ENCODE assay signal across 28 mouse cellular contexts in the genomic region with DNA sequence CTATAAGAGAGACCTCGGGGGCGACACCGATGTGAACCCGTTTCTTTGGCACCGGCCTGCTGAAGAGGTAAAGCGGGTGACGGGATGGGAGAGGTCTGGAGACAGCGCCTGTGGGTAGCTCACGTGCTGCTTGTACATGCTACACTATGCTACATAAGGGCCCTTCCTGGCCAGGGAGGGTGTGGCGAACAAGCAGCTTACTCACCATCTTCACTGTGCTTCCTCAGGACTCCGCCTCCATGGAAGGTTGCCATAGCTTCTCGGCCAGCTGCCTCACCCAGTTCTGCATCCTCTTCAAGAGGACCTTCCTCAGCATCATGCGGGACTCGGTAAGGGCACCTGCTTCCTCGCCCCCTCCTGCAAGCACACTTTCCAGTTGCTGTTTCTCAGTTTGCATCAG. TPM values are rescaled to one million over a fixed set of nuclear protein-coding genes. Genes with fewer than 3 reads are reported as not detected.
DNase-seq lines count a peak whose midpoint lies in the region; ATAC-seq and TF ChIP-seq lines count a peak whose summit lies in the region.
"Had no signal": no experiment of that assay in that cellular context is flagged by ENCODE, and none has a peak within 500 bp of the region (broad histone marks: within the 10 kb centered on the region; RNA-seq: fewer than 3 reads in every experiment).

No protein-coding gene starts in this region.

- H3K4me1 ChIP-seq in lung, embryonic 14.5 days (ENCODE audit: insufficient read depth), result no peaks in the 10 kb centered on the region
- no peaks in the 10 kb centered on the region for H3K4me1 ChIP-seq in lung, postnatal 0 days (ENCODE audit: insufficient read depth, low read depth, low read length)
- H3K4me1 ChIP-seq: intestine, embryonic 15.5 days had no signal

- H3K36me3 ChIP-seq in lung, embryonic 14.5 days (ENCODE audit: insufficient read depth), result no peaks in the 10 kb centered on the region
- no peaks in the 10 kb centered on the region for H3K36me3 ChIP-seq in lung, postnatal 0 days (ENCODE audit: insufficient read depth, low read length)
- H3K36me3 ChIP-seq: intestine, embryonic 15.5 days had no signal

- 85% methylated on average over 15 of the region's 15 CpGs for WGBS in lung, embryonic 14.5 days
- WGBS in lung, postnatal 0 days, result 70% methylated on average over 15 of the region's 15 CpGs

- DNase-seq in lung, embryonic 14.5 days, result peak; percentile 17
- DNase-seq in lung, postnatal 4 days, result no peak
- DNase-seq in 416B (ENCODE audit: low read depth), result peak; percentile 43
- peak; percentile 37 for DNase-seq in lung, postnatal 0 days (ENCODE audit: low spot score)
- no peak for DNase-seq in thymus, postnatal 25 days
- no peak for DNase-seq in frontal cortex, postnatal 14 days (ENCODE audit: low spot score in 2 of 2)
- no peak for DNase-seq in ovary, postnatal 10 days (ENCODE audit: low spot score)
- DNase-seq: adrenal gland, postnatal 25 days; cerebellum, adult 9-10 months; gastrocnemius, postnatal 10 days; heart, adult 11 months; kidney, postnatal 4 days; liver, embryonic 13.5 days had no signal

- no peak overlapping the region for H3K4me2 ChIP-seq in lung, embryonic 14.5 days
- H3K4me2 ChIP-seq in lung, postnatal 0 days (replicated peaks; ENCODE audit: low read depth, low read length), result no peak overlapping the region
- H3K4me2 ChIP-seq: heart, embryonic 11.5 days; intestine, embryonic 15.5 days; liver, embryonic 13.5 days; midbrain, embryonic 13.5 days had no signal

- ATAC-seq in lung, embryonic 14.5 days (ENCODE audit: insufficient read depth), result no peak
- ATAC-seq in lung, postnatal 0 days, result peak; percentile 68
- peak; percentile 54; the same call in 1 of the 2 replicates for ATAC-seq in megakaryocyte progenitor cell, adult 5-6 weeks (replicated peaks; ENCODE audit: poor library complexity)
- ATAC-seq: forebrain, embryonic 14.5 days; hindbrain, embryonic 16.5 days; intestine, embryonic 15.5 days; midbrain, embryonic 13.5 days had no signal

- no peak overlapping the region for H3K9ac ChIP-seq in lung, embryonic 14.5 days
- no peak overlapping the region for H3K9ac ChIP-seq in lung, postnatal 0 days (replicated peaks; ENCODE audit: low read depth)
- H3K9ac ChIP-seq: intestine, embryonic 15.5 days; liver, embryonic 13.5 days; midbrain, embryonic 13.5 days had no signal

- TF ChIP-seq CTCF in lung, embryonic 14.5 days (IDR thresholded peaks at IDR 0.05; ENCODE audit: low read depth), result no peak
- no peak for TF ChIP-seq CTCF in lung, postnatal 0 days (IDR thresholded peaks at IDR 0.05)

- H3K9me3 ChIP-seq in lung, embryonic 14.5 days (ENCODE audit: low read depth, low read length), result no peaks in the 10 kb centered on the region
- no peaks in the 10 kb centered on the region for H3K9me3 ChIP-seq in lung, postnatal 0 days (ENCODE audit: low read length)
- H3K9me3 ChIP-seq: intestine, embryonic 15.5 days; liver, embryonic 13.5 days; midbrain, embryonic 13.5 days had no signal

- no peak overlapping the region for H3K4me3 ChIP-seq in lung, embryonic 14.5 days (ENCODE audit: low read depth, low read length)
- H3K4me3 ChIP-seq in lung, postnatal 0 days (ENCODE audit: low read depth, low read length), result no peak overlapping the region
- H3K4me3 ChIP-seq: intestine, embryonic 15.5 days; liver, embryonic 13.5 days; midbrain, embryonic 13.5 days had no signal

- H3K27me3 ChIP-seq in lung, embryonic 14.5 days (ENCODE audit: insufficient read depth, low read length), result no peaks in the 10 kb centered on the region
- H3K27me3 ChIP-seq in lung, postnatal 0 days (replicated peaks; ENCODE audit: insufficient read depth, low read length), result no peaks in the 10 kb centered on the region
- H3K27me3 ChIP-seq: intestine, embryonic 15.5 days; midbrain, embryonic 13.5 days had no signal

- TF ChIP-seq EP300 in lung, postnatal 0 days (IDR thresholded peaks at IDR 0.05), result no peak

- H3K27ac ChIP-seq in lung, embryonic 14.5 days (ENCODE audit: low read depth), result no peak overlapping the region
- H3K27ac ChIP-seq in lung, postnatal 0 days (ENCODE audit: low read length), result no peak overlapping the region
- H3K27ac ChIP-seq: intestine, embryonic 15.5 days; liver, embryonic 13.5 days; macrophage; midbrain, embryonic 13.5 days had no signal

RNA-seq across cellular contexts. Expression of a gene that starts 21.1 kb away (rescaled TPM):
- polyA plus RNA-seq in lung, embryonic 14.5 days (2014; fragmentation: Nextera tagmentation; extraction: Ambion mirVana), result not detected in 2 replicates
- not detected in 2 replicates for polyA plus RNA-seq in lung, postnatal 0 days (2015; fragmentation: Nextera tagmentation; extraction: Ambion mirVana)
- not detected in 2 replicates for total RNA-seq in megakaryocyte progenitor cell, adult 5-6 weeks (2015)
- total RNA-seq in megakaryocyte progenitor cell, adult 5-6 weeks (2017), result not detected in 2 replicates
- total RNA-seq: adrenal gland, postnatal 25 days; gastrocnemius, postnatal 10 days; hematopoietic stem cell, adult 5-6 weeks; left cerebral cortex, postnatal 36 days had no signal
- polyA plus RNA-seq: embryonic facial prominence, embryonic 14.5 days; heart, embryonic 11.5 days; heart, postnatal 0 days; kidney, embryonic 14.5 days; macrophage had no signal

RNA-seq across cellular contexts. Expression of a gene that starts 35.7 kb away (rescaled TPM):
- polyA plus RNA-seq in lung, embryonic 14.5 days (2014; fragmentation: Nextera tagmentation; extraction: Ambion mirVana), result not detected in 2 replicates
- 0.21 and 0.68 TPM in 2 replicates for polyA plus RNA-seq in lung, postnatal 0 days (2015; fragmentation: Nextera tagmentation; extraction: Ambion mirVana)
- total RNA-seq in megakaryocyte progenitor cell, adult 5-6 weeks (2015), result not detected in 2 replicates
- total RNA-seq in megakaryocyte progenitor cell, adult 5-6 weeks (2017), result not detected in 2 replicates
- total RNA-seq: adrenal gland, postnatal 25 days; gastrocnemius, postnatal 10 days; hematopoietic stem cell, adult 5-6 weeks; left cerebral cortex, postnatal 36 days had no signal
- polyA plus RNA-seq: embryonic facial prominence, embryonic 14.5 days; forebrain, embryonic 14.5 days; frontal cortex, adult 2 months; heart, embryonic 11.5 days; heart, postnatal 0 days; hindbrain, embryonic 16.5 days; limb, embryonic 14.5 days; liver, embryonic 13.5 days; macrophage; midbrain, embryonic 13.5 days; neural tube, embryonic 11.5 days had no signal

RNA-seq across cellular contexts. Expression of a gene that starts 50.9 kb away (rescaled TPM):
- polyA plus RNA-seq in lung, embryonic 14.5 days (2014; fragmentation: Nextera tagmentation; extraction: Ambion mirVana), result 8.4 and 9.6 TPM in 2 replicates
- 26.9 and 35.3 TPM in 2 replicates for polyA plus RNA-seq in lung, postnatal 0 days (2015; fragmentation: Nextera tagmentation; extraction: Ambion mirVana)
- 6.2 and 8.3 TPM in 2 replicates for total RNA-seq in megakaryocyte progenitor cell, adult 5-6 weeks (2015)
- total RNA-seq in megakaryocyte progenitor cell, adult 5-6 weeks (2017), result 10.6 and 11.3 TPM in 2 replicates

RNA-seq across cellular contexts. Expression of a gene that starts 56.7 kb away (rescaled TPM):
- polyA plus RNA-seq in lung, embryonic 14.5 days (2014; fragmentation: Nextera tagmentation; extraction: Ambion mirVana), result not detected in 2 replicates
- polyA plus RNA-seq in lung, postnatal 0 days (2015; fragmentation: Nextera tagmentation; extraction: Ambion mirVana), result not detected in 2 replicates
- not detected in 2 replicates for total RNA-seq in megakaryocyte progenitor cell, adult 5-6 weeks (2015)
- not detected in 2 replicates for total RNA-seq in megakaryocyte progenitor cell, adult 5-6 weeks (2017)
- total RNA-seq: adrenal gland, postnatal 25 days; gastrocnemius, postnatal 10 days; hematopoietic stem cell, adult 5-6 weeks; left cerebral cortex, postnatal 36 days had no signal
- polyA plus RNA-seq: embryonic facial prominence, embryonic 14.5 days; forebrain, embryonic 14.5 days; frontal cortex, adult 2 months; heart, postnatal 0 days; hindbrain, embryonic 16.5 days; kidney, embryonic 14.5 days; limb, embryonic 14.5 days; liver, embryonic 13.5 days; macrophage; midbrain, embryonic 13.5 days; neural tube, embryonic 11.5 days had no signal

Comparison
In these comparisons a context has a peak if more than half of its experiments do, and no peak if none do; other contexts are left out.
1. DNase-seq: peak in lung, embryonic 14.5 days (single experiment), 416B (single experiment) and lung, postnatal 0 days (single experiment); none in lung, postnatal 4 days (0 of 2), thymus, postnatal 25 days (single experiment), frontal cortex, postnatal 14 days (0 of 2) and ovary, postnatal 10 days (single experiment).